Mouse (Mus musculus) spleen, postnatal 10 days (tissue): Measurements from ENCODE around the gene Ugt1a6b.
"Not testable (repeated sequence)": the region's sequence is repeated elsewhere in the genome, so short reads cannot be mapped to it uniquely, and the experiment has no call there.

ENCODE experiments used
- DNase-seq, 2 experiments: peaks; one replicate each; pipeline ENCODE4 v3.0.0; 2021 to 2022; ENCODE audit warnings: low spot score in 2 of 2

The Ugt1a6b gene

DNA sequence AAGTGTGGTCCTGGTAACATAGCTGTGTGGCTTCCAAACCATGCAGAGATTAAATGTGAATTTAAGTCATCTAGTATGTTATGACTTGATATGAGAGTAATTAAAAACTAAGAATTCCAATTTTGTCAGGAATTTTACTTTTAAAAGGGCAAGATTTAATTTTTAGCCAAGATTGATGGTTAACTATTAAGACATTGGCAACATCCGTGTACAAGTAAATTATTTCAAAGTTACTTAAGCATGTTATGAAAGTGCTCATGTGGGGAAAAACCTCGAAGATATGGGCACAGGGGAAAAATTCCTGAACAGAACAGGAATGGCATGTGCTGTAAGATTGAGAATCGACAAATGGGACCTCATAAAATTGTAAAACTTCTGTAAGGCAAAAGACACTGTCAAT lies 94.4 kb downstream of the Ugt1a6b start:
- DNase-seq: no peak

DNA sequence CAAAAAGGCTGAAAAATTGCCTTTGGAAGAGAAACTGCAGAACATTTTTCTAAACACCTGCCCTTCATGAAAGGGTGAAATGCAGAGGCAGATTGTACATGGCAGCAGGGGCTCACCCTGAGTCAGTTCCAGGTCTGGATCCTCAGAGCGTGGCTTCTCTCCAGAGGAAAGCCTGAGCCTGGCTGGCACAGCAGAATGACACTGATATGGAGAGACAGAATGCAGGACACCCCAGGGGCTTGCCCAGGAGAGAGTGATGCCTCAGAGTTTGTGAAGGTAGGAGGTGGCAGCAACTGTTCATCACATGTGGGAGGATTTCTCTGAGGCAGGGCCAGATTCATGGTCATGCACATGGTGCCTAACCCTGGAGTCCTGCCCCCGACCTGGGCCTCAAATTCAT lies 96.9 kb downstream of the Ugt1a6b start:
- DNase-seq: no peak

DNA sequence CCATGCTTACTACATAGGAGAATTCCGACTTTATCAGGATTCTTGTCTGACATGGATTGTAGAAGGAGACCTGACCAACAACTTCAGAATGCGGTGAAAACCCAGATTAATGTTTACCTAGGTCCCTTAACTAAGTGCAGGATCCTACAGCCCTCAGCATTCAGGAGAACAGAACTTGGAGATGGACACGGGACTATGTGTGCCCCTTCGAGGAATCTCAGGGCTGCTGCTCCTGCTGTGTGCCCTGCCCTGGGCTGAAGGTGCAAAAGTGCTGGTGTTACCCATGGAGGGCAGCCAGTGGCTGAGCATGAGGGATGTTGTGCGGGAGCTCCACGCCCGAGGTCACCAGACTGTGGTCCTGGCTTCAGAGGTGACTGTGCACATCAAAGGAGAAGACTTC lies 97.4 kb downstream of the Ugt1a6b start, which contains the start of gene Ugt1a2:
Ugt1a2 (plus strand) TSS at position 146 of the 400 bp plus-strand sequence.
- DNase-seq: no peak

DNA sequence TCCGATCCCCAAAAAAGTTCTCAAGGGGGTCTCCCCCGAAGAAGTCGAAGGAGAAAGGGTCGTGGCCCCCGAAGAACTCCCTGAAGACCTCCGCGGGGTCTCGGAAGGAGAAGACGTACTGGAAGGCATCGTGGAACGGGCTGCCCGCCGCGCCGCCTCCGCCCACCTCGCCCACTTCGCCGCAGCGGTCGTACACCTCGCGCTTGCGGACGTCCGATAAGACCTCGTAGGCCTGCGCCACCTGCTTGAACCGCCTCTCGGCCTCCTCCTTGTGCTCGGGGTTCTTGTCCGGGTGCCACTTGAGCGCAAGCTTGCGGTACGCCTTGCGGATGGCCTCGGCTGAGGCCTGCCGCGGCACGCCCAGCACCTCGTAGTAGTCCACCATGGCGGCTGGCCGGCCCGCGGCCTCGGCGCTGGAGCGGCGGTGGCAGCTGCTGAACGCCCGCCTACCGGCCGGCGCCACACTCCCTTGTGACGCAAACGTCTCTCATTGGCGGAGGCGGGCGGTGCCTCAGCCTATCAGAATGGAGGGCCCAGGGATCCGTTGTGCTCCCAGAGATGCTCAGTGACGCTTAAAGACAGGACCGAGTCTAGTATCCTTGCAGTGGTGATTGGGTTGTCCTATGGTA lies 102.4 kb downstream of the Ugt1a6b start, which contains the start of gene Dnajb3:
Dnajb3 (minus strand) TSS at position 489 of the 629 bp plus-strand sequence.
- peak; percentile 87 for DNase-seq

DNA sequence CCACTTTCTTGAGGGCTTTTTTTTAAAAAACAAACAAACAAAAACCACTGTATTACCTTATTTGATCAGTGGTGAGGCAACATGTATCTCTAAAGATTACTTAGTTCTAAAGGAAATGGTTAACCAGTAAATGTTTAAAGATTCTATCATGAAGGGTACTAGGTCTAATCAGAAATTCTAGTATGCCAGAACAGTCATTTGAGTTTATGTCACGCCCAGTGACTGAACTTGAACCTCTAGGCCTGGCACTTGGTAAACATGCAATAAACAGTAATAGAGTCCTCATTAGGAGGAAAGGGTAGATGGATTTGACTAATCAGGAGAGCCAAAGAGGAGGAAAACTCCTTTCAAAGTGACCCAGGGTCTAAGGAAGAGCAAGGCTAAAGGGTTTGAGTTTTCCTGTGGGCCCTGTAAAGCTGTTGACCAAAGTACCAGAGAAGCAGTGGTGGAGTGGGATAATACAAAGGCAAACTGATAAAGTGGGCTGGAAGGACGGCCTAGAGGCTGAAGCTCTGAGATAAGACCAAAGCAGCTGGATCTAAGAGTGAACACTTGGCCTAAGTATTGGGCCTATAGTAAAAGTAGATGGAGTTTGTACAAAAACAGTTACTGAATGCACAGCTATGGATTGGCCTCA lies 103.9 kb downstream of the Ugt1a6b start:
- DNase-seq: peak in 1 of 2 experiments; percentile 29

DNA sequence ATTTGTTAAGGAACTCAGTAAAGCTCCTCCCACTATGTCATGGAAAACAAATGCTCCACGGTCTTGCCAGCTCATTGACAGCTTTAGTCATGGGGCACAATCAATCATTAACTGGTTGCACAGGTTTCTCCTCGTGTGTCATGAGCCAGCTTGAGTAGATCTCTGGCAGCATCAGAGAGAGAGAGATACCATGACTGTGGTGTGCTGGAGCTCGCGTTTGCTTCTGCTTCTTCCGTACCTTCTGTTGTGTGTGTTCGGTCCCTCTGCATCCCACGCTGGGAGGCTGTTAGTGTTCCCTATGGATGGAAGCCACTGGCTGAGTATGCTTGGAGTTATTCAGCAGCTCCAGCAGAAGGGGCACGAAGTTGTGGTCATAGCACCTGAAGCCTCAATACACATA lies 108.8 kb downstream of the Ugt1a6b start, which contains the start of gene Ugt1a1:
Ugt1a1 (plus strand) TSS at position 148 of the 400 bp plus-strand sequence.
- peak in 1 of 2 experiments; percentile 26 for DNase-seq

DNA sequence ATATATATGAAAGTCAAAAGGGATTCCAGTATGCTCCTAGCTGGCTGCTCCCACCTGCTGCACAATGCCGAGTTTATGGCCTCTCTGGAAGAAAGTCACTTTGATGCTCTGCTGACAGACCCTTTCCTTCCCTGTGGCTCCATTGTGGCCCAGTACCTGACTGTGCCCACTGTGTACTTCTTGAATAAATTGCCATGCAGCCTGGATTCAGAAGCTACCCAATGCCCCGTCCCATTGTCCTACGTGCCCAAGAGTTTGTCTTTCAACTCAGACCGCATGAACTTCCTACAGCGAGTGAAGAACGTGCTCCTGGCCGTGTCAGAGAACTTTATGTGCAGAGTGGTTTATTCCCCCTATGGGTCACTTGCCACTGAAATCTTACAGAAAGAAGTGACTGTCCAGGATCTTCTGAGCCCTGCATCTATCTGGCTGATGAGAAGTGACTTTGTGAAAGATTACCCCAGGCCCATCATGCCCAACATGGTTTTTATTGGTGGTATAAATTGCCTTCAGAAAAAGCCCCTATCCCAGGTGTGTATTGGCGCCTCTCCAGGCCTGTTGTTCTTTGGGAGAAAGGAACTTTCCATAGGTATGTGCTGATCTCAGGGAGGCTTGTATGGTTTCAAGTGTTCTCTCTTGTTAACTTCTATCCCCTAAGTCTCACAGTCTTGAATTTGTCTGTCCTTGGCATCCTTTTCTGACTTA lies 109.4 kb downstream of the Ugt1a6b start:
- no peak for DNase-seq

DNA sequence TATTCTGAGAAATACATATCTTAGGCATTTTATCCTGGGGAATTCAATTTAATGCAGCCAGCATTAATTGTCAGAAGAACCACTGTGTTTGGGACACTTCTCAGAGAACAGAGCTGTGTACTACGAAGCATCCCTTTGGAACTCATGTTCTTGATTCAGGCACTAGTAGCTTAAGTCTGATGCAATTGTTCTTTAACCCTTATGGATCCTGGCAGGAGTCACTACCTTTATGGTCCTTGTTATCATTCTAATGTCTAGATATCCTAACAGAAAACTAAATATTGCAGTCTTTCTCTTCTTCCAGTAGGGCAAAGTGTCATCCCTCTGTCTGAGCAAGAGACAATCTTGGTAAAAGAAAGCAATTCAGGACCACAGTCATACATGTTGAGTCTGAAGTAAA lies 110.0 kb downstream of the Ugt1a6b start:
- DNase-seq: no peak

DNA sequence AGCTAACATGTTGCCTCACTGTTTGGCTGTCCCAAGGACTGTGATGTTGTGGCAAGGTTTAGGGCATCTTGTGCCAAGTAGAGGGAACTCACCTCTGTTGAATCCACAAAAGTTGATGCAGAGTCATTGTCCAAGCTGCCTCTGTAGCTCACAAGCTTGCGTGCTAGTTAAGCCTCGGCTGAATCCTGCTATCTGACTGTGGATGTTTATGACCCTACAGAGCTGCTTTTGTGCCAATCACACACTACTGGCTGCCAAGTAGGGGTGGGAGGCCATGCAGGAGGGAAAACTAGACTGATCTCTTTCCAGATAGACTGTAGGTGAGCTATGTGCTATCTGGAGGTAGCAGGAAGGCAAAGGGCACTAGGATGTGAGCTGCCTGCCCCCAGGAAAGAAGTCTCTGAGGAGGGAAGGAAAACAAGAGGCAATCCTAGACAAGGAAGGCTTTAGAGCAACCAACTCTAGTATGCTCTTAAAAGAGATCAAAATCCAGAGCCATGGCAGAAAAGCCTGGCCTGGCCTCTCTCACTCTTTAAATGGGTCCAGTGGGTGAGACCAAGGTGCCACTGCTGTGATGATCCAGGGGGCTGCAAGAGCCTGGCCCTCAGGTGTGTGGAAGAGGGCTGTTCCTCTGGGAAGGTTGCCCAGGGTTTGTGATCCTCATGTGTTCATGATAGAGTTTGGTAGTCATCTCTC lies 110.9 kb downstream of the Ugt1a6b start:
- no peak for DNase-seq

DNA sequence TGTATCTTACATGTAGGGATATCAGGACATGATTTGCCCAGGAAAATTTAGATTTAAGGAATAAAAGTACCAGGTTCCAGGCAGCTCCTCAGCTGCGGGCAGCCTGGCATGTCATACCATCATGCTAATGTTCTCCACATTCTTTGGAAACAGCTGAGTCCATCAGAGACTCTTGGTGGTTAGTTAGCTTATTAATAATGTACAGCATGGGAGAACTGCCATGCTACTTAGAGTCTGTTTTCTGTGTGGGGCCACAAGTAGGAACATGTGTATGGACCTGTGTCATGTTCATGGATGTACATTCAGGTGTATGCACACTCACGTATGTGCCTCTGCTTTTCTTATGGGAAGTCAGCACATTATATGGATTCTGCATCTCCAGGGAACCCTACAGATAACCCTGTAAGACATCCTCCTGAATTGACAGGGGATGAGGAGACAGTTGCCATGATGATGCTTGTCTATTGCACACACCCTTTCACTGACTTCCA lies 111.5 kb downstream of the Ugt1a6b start:
- no peak for DNase-seq

DNA sequence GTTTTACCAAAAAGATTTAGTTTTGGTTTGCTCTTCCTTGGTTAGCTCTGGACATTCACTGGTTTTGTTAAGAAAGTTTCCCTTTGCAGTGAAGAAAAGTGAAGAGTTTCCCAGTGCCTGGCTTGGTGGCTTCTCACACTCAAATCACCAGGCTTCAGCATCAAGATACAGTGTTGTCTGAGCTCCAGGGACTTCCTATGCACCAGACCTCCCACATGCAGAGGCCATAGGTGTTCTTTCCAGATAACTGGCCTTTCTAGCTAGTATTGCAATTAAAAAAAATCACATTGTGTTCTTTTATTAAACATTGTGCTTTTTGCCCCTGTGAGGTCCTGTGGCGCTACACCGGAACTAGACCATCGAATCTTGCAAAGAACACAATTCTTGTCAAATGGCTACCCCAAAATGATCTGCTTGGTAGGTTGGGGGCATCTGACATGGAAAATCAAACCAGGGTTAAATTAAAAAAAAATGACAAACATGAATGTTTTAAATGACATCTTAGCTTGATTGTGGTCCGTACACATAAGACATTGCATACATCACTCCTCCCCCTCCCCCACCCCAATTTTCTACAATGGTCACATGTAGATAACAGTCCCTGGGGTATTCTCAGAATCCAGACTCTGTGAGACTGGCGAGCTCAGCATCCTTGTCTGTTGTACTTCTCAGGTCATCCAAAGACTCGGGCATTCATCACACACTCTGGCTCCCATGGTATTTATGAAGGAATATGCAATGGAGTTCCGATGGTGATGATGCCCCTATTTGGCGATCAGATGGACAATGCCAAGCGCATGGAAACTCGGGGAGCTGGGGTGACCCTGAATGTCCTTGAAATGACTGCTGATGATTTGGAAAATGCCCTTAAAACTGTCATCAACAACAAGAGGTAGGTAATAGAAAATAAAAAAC lies 112.7 kb downstream of the Ugt1a6b start:
- no peak for DNase-seq

DNA sequence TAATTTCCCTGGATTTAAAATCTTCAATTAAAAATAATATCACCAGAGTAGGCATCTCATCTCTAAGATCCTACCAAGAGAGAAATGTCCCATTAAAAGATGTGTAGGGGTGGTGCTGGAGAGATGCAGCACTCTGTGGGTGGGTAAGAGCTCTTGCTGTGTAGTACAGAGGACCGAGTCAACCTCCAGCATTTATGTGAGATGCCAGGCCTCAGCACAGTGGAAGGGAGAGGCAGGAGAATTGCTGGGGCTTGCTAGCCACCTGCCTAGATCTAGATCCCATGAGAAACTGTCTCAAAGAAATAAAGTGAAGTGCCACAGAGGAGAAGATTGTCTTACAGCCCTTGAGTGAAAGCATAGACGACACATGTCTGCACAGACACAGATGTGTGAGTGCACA lies 113.5 kb downstream of the Ugt1a6b start:
- no peak for DNase-seq

DNA sequence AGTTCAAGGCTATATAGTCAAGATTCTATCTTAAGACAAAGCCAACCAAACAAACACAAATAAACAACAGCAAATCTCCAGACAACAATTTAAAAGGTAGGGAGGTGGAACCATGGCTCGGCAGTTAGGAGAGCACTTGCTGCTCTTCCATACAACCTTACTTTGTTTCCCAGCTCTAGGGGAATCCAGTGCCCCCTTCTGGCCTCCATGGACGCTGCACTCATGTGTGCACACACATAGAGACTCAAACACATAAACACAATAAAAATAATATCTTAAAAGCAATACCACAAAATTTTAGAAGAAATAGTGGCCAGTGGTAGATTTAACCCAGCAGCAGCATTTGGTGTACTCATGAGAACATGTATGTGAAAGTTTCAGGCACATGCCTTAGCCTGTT lies 114.1 kb downstream of the Ugt1a6b start:
- DNase-seq: no peak

DNA sequence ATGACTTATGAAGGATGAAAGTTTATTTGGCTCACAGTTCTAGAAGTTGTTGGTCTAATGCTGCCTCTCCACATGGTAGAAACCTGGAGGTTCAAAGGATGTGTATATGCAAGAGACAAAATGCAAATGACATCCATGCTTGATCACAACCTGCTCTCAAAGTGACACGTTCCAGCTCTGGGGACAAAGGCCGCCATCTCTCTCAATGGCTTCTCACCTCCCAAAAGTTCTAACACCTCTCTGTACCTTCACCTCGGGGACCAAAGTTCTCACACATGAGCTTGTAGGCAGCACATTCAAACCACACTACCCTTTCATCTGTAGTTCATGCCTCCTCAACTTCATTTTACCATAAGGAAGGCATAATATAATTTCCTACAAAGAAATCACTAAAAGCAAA lies 114.5 kb downstream of the Ugt1a6b start:
- no peak for DNase-seq

DNA sequence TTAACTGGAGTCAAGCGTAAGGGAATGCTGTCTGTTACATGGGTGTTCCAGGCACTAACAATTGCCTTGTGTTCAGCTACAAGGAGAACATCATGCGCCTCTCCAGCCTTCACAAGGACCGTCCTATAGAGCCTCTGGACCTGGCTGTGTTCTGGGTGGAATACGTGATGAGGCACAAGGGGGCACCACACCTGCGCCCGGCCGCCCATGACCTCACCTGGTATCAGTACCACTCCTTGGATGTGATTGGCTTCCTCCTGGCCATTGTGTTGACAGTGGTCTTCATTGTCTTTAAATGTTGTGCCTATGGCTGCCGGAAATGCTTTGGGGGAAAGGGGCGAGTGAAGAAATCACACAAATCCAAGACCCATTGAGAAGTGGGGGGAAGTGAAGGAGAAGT lies 115.0 kb downstream of the Ugt1a6b start:
- peak in 1 of 2 experiments; percentile 32 for DNase-seq

DNA sequence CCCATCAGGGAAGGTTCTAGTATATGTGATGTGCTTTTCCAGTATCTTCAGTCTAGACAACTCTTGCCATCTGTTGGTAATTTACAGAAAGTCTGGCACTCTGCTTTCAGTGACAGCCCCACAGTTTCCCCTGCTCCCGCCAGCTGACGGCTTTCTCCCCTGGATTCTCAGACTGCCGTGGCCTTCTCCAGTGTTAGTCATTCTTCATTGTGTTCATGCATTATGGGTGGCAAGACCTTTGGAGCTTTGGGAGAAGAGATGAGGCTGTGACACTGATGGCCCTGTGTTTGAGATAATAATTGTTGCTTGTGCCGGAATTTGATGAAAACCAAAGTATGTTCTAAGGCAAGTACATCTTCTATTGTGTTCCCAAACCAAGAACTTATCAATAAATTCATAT lies 115.5 kb downstream of the Ugt1a6b start:
- DNase-seq: no peak

DNA sequence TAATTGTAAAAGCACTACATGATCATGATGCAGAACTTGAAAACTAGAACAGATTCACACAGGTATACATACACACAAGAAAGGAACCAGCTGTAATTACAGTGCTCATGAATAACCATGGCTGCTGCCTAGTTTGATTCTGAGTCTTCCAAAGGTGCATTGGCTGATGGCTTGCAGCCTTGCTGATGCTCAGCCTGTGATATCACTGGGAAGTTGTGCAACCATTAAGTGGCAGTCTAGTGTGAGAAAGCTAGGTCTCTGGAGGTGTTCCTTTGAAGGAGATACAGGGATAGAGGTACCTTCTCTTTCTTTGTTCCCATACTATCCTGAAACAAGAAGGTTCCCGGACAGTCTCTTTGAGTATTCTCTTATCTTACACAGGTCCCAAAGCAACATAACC lies 116.0 kb downstream of the Ugt1a6b start:
- no peak for DNase-seq

DNA sequence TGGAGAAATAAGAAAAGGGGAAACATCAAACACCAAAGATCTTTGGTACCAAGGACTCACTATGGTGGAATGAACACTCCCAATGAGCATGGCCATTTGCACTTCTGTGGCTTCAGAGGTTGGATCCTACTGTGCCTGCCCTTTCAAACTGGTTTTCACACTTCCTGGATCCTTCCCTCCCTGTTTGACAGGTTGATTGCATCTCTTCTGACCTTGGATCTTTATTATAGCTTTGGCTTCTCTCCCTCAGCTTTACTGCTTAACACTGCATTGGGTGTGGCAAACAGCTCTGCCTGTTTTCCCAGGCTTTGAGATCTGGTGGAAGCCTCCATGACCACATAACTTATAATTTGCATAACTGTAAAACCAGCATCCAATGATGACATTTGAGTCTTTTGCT lies 117.3 kb downstream of the Ugt1a6b start:
- DNase-seq: peak in 1 of 2 experiments; percentile 14

DNA sequence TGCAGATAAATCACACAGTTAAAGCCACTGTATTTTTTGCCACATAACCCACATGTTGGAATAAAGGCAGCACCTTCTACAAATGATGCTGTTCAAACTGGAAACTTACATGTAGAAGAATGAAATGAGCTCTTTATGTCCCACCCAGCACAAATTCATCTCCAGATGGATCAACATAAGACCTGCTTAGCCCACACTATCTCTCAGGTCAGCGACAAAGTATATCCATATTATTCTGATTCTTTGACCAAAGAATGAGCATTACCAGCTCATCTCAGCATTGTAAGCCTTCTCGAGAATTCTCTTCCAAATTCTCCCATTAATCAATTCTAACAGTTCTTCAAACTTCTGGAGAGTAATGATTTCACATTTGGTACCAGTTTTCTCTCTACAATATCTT lies 119.2 kb downstream of the Ugt1a6b start:
- DNase-seq: no peak

DNA sequence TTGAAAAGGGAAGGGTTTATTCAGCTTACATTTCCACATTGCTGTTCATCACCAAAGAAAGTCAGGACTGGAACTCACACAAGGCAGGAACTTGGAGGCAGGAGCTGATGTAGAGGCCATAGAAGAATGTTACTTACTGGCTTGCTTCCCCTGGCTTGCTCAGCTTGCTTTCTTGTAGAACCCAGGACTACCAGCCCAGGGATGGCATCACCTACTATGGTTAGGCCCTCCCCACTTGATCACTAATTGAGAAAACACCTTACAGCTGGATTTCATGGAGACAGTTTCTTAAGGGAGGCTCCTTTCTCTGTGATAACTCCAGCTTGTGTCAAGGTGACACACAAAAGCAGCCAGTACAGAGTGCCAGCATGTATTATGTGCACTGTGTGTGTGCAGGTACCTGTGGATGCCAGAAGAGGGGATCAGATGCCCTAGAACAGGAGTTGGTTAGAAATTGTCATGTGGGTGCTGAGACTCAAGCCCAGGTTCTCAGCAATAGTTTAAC lies 120.0 kb downstream of the Ugt1a6b start:
- not testable (repeated sequence) for DNase-seq

DNA sequence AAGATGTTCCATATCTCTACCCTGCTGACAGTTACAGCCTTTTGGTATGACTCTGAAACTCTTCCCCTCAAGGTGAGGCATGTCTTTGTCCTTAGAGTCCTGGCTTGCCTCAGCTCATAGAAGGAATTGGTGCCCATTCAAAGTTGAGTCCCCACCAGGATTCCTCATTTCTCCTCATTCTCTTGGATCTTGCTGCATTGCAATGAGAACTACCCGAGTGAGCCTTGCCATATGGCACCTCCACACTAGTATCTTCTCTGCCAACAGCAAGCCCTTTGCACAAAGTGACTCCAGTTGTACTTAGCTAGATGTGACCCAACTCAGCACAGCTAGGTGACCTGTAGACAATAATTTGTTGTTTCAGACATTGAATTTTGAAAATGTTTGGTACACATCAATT lies 120.5 kb downstream of the Ugt1a6b start:
- no peak for DNase-seq
